Mouse (Mus musculus) embryo, embryonic 9.5 days (tissue): Measurements from ENCODE around the gene Tmem69.
A peak's percentile ranks its signal among the peaks of the same experiment; 100 is the strongest.

Experiments
- DNase-seq: peaks from one replicate; pipeline ENCODE4 v3.0.0-alpha.2; 2017; ENCODE audit errors: extremely low spot score

The Tmem69 gene

GRCm38 (mm10) chr4:116555413-116556300, at the start of gene Tmem69:
Gene Tmem69, minus strand, starts transcription at chr4:116555936.
- DNase-seq, result peak; percentile 87

GRCm38 (mm10) chr4:116596978-116597881, 41.5 kb upstream of the Tmem69 start:
- peak; percentile 91 for DNase-seq

- DNase-seq, result no peak
Observed at GRCm38 (mm10) chr4:116596379-116596778, 40.6 kb upstream of the Tmem69 start, which contains the start of gene Ccdc17. Gene Ccdc17, plus strand, starts transcription at chr4:116596654.

GRCm38 (mm10) chr4:116595793-116596192, 40.1 kb upstream of the Tmem69 start:
- no peak for DNase-seq

- no peak for DNase-seq
Observed at GRCm38 (mm10) chr4:116558151-116558882, 2.6 kb upstream of the Tmem69 start.

- DNase-seq, result peak; percentile 98
Observed at GRCm38 (mm10) chr4:116557306-116558121, 1.8 kb upstream of the Tmem69 start, which contains the start of gene Gpbp1l1. Gene Gpbp1l1, plus strand, starts transcription at chr4:116557658.

GRCm38 (mm10) chr4:116556561-116557305, 997 bp upstream of the Tmem69 start:
- DNase-seq, result peak; percentile 92

GRCm38 (mm10) chr4:116553035-116553434, 2.7 kb downstream of the Tmem69 start:
- no peak for DNase-seq

- no peak for DNase-seq
Observed at GRCm38 (mm10) chr4:116550432-116550831, 5.3 kb downstream of the Tmem69 start.

- DNase-seq, result no peak
Observed at GRCm38 (mm10) chr4:116537737-116538136, 18.0 kb downstream of the Tmem69 start.

- no peak for DNase-seq
Observed at GRCm38 (mm10) chr4:116536351-116536750, 19.4 kb downstream of the Tmem69 start.

- DNase-seq, result no peak
Observed at GRCm38 (mm10) chr4:116531109-116531508, 24.6 kb downstream of the Tmem69 start.

- DNase-seq, result peak; percentile 94
Observed at GRCm38 (mm10) chr4:116507425-116508218, 48.1 kb downstream of the Tmem69 start, which contains the start of gene Ipp. Gene Ipp, plus strand, starts transcription at chr4:116507549.

GRCm38 (mm10) chr4:116506886-116507424, 48.8 kb downstream of the Tmem69 start:
- DNase-seq, result peak; percentile 4
